Mouse (Mus musculus): Measurements from ENCODE around the gene Lrrc55. TPM values are rescaled to one million over a fixed set of nuclear protein-coding genes. Genes with fewer than 3 reads are reported as not detected.

Gene Lrrc55
- polyA plus RNA-seq, 1 experiment, result not detected

DNA sequence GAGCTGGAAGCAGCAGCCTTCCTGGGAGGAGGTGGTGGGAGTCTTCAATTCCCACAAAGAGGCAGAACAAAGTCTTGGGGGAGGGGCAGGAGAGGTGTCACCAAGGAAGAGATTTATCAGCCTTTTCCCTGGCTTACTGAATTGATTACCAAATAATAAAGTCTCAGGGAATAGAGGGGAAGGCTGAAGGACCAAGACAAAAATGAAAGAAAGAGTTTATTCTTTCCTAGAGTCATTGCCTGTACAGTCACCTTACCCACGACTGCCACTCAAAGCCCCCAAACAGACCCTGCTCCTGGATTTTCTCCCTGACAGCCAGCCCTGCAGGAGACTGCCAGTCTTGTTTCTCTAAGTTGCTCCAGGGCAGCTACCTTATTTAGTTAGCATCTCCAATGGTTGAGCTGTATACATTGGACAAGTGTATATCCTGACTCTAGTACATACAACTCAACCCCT is 35.3 kb downstream of the Lrrc55 start:
- Histone ChIP-seq H3K4me1 (ENCODE audit: control insufficient read depth, insufficient read depth, low read length) (no peaks in the 10 kb centered on the region), H3K27ac (ENCODE audit: control insufficient read depth, insufficient read depth, low read depth, low read length, poor library complexity) (no peak overlapping the region), H3K4me3 (replicated peaks; ENCODE audit: control insufficient read depth, low read depth, low read length) (no peak overlapping the region)
- WGBS, result 66% methylated on average over 1 of the region's 1 CpGs
- no peak for TF ChIP-seq CTCF (IDR thresholded peaks at IDR 0.05; ENCODE audit: control insufficient read depth, insufficient read depth, low read length)
- no peak for TF ChIP-seq POLR2A (IDR thresholded peaks at IDR 0.05; ENCODE audit: borderline replicate concordance, control insufficient read depth, low read depth, low read length)

DNA sequence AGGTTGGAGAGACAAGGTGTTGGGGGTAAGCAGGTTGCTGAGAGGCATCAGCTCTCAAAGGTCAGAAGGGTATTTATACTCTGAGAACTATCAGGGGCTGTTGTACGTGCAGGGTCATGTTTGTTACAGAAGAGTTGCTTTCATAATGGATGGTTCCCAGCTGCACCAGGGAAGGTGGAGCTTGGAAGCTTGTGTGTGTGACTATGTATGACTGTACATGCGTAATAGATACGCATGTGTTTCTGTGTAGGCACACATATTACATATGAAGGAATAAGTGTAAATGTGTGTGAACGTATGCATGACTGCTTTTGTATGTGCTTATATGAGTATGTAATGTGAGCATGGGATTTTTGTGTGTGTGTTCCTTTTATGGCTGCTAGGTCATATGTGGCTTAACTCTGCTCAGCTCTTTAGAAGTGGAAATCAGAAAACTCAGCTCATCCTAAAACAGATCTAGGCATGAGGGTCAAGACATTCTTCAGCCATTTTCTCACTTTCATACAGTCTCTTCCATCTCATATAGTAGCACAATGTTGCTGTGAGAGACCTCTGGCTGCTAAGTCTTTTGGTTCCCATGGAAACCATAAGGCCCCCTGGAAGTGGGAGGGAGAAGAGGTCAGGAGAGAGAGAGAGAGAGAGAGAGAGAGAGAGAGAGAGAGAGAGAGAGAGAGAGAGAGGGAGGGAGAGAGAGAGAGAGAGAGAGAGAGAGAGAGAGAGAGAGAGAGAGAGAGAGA is 35.9 kb downstream of the Lrrc55 start:
- Histone ChIP-seq H3K4me3 (replicated peaks; ENCODE audit: control insufficient read depth, low read depth, low read length) (no peak overlapping the region), H3K27ac (ENCODE audit: control insufficient read depth, insufficient read depth, low read depth, low read length, poor library complexity) (no peak overlapping the region), H3K4me1 (ENCODE audit: control insufficient read depth, insufficient read depth, low read length) (no peaks in the 10 kb centered on the region)
- TF ChIP-seq CTCF (IDR thresholded peaks at IDR 0.05; ENCODE audit: control insufficient read depth, insufficient read depth, low read length) (no peak), POLR2A (IDR thresholded peaks at IDR 0.05; ENCODE audit: borderline replicate concordance, control insufficient read depth, low read depth, low read length) (no peak)
- 83% methylated on average over 4 of the region's 4 CpGs for WGBS

DNA sequence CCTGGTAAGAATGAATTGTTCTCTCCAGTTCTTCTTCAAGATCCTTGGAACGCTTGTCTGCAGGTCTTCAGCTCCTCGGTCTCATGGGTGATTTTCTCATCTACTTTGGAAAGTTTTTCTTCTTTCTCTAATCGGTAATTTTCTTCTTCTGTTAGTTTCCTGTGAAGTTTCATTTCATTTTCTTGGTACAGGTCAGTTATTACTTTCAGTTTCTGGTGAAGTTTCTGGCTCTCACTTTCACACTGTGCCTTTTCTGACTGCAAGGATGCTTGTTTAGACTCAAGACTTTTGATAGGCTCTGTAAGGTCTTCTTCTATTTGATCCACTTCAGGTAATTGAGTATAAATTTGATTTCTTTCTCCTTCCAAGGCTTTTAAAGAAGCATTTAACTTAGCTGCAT is 39.6 kb downstream of the Lrrc55 start:
- H3K4me3 ChIP-seq (replicated peaks; ENCODE audit: control insufficient read depth, low read depth, low read length), result no peak overlapping the region
- H3K27ac ChIP-seq (ENCODE audit: control insufficient read depth, insufficient read depth, low read depth, low read length, poor library complexity), result no peak overlapping the region
- no peaks in the 10 kb centered on the region for H3K4me1 ChIP-seq (ENCODE audit: control insufficient read depth, insufficient read depth, low read length)
- TF ChIP-seq CTCF (IDR thresholded peaks at IDR 0.05; ENCODE audit: control insufficient read depth, insufficient read depth, low read length), result no peak
- no peak for TF ChIP-seq POLR2A (IDR thresholded peaks at IDR 0.05; ENCODE audit: borderline replicate concordance, control insufficient read depth, low read depth, low read length)
- 54% methylated on average over 3 of the region's 3 CpGs for WGBS

DNA sequence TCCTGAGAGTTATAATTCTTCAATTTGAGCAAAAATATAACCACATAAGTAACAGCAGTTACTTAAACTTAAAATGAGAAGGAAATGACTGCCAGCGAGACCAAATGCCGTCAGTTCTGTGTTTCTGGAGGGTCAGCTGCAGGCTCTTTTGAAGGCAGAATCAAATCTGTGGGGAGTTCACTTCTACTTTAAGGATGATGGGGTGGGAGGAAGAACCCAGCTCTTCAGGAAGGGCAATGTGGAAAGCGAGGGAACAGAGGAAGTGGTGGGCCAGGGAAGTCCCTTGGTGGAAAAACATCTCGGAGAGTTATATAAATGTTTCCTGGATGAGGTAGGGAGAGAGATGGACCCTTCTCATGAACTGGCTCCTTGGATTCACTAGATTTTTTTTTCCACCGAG is 40.9 kb downstream of the Lrrc55 start:
- no peak overlapping the region for H3K4me3 ChIP-seq (replicated peaks; ENCODE audit: control insufficient read depth, low read depth, low read length)
- TF ChIP-seq POLR2A (IDR thresholded peaks at IDR 0.05; ENCODE audit: borderline replicate concordance, control insufficient read depth, low read depth, low read length) (no peak), CTCF (IDR thresholded peaks at IDR 0.05; ENCODE audit: control insufficient read depth, insufficient read depth, low read length) (no peak)
- WGBS, result 37% methylated on average over 5 of the region's 5 CpGs
- H3K27ac ChIP-seq (ENCODE audit: control insufficient read depth, insufficient read depth, low read depth, low read length, poor library complexity), result no peak overlapping the region
- H3K4me1 ChIP-seq (ENCODE audit: control insufficient read depth, insufficient read depth, low read length), result no peaks in the 10 kb centered on the region

DNA sequence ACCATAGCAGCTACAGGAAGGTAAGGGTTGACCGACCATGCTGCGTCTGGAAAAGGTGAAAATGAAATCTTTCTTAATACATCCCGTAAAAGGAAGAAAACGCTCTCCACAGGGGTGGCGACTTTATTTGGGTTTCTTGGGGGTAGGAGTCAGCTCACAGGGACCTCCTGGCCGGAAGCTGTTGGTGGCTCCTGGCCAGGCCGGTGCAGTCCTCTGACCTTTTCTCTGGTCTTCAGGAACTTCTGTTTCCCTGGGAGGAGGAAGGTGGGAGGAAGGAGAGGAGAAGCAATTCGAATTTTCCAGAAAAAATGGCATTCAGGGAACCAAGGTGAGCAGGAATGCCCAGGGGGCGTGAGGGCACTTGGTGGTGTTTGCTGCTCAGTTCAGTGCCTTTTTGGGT is 41.7 kb downstream of the Lrrc55 start:
- TF ChIP-seq CTCF (IDR thresholded peaks at IDR 0.05; ENCODE audit: control insufficient read depth, insufficient read depth, low read length), result no peak
- no peak overlapping the region for H3K4me3 ChIP-seq (replicated peaks; ENCODE audit: control insufficient read depth, low read depth, low read length)
- 71% methylated on average over 9 of the region's 9 CpGs for WGBS
- H3K4me1 ChIP-seq (ENCODE audit: control insufficient read depth, insufficient read depth, low read length), result peaks cover 1% of the 10 kb centered on the region
- H3K27ac ChIP-seq (ENCODE audit: control insufficient read depth, insufficient read depth, low read depth, low read length, poor library complexity), result no peak overlapping the region

DNA sequence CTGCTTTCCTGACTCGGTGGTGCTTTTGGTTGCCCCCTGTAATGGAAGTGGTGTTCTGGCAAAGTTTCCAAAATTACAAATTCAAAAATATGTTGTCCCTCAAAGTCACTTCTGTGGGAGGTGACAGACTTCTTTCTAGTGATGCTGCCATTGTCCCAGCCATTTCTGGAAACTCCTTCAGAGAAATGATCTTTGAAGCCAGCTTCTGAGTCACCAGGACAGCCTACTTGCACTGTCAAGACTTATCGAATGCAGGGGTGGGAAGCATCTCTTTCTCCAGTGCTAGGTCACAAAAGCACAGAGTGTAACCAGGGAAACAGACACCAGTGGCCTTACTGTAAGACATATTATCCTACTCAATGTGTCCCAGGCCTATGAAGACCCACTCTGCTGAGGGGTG is 45.8 kb downstream of the Lrrc55 start:
- Histone ChIP-seq H3K4me3 (replicated peaks; ENCODE audit: control insufficient read depth, low read depth, low read length) (no peak overlapping the region), H3K4me1 (ENCODE audit: control insufficient read depth, insufficient read depth, low read length) (peaks cover 3% of the 10 kb centered on the region), H3K27ac (ENCODE audit: control insufficient read depth, insufficient read depth, low read depth, low read length, poor library complexity) (no peak overlapping the region)
- TF ChIP-seq CTCF (IDR thresholded peaks at IDR 0.05; ENCODE audit: control insufficient read depth, insufficient read depth, low read length) (no peak), POLR2A (IDR thresholded peaks at IDR 0.05; ENCODE audit: borderline replicate concordance, control insufficient read depth, low read depth, low read length) (no peak)
- WGBS, result 75% methylated on average over 2 of the region's 2 CpGs

DNA sequence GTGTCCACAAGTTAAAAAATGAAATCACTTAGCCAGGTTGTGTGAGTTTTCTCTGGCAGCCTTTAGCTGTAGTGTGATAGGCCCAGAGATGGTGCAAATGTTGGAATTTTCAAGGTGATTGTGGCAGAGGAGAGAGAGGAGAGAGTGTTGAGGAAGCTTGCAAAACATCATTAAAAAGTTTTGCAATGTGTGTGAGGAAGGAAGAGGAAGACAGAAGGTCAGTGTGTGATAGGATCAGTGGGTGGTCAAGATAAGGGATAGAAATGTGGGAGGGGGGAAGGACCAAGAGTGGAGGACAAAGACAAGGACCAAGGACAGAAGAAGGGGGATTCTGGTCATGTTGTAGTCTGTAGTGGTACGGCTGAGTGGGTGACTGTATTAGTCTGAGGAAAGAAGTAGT is 46.6 kb downstream of the Lrrc55 start:
- 19% methylated on average over 1 of the region's 1 CpGs for WGBS
- peaks cover 3% of the 10 kb centered on the region for H3K4me1 ChIP-seq (ENCODE audit: control insufficient read depth, insufficient read depth, low read length)
- no peak for TF ChIP-seq POLR2A (IDR thresholded peaks at IDR 0.05; ENCODE audit: borderline replicate concordance, control insufficient read depth, low read depth, low read length)
- TF ChIP-seq CTCF (IDR thresholded peaks at IDR 0.05; ENCODE audit: control insufficient read depth, insufficient read depth, low read length), result no peak
- H3K4me3 ChIP-seq (replicated peaks; ENCODE audit: control insufficient read depth, low read depth, low read length), result no peak overlapping the region
- no peak overlapping the region for H3K27ac ChIP-seq (ENCODE audit: control insufficient read depth, insufficient read depth, low read depth, low read length, poor library complexity)

DNA sequence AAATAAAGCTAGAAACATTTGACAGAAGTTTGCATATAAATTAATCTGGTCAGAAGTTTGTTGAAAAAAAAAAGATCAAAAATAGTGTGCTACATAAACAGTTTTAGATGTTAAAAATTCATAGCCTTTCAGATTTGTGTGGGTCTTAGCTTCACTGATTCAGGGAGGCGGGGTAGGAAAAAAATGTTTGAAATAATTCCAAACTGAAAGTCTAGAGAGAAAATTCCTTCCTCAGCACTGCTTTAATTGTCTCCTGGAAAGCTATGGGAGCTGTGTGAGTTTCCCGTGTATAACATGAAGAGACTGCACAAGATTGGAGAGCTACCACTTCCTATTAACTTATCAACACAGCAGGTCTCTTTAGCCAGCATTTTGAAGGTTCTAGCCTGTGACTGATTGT is 49.5 kb downstream of the Lrrc55 start:
- Histone ChIP-seq H3K4me3 (replicated peaks; ENCODE audit: control insufficient read depth, low read depth, low read length) (no peak overlapping the region), H3K4me1 (ENCODE audit: control insufficient read depth, insufficient read depth, low read length) (peaks cover 3% of the 10 kb centered on the region), H3K27ac (ENCODE audit: control insufficient read depth, insufficient read depth, low read depth, low read length, poor library complexity) (no peak overlapping the region)
- TF ChIP-seq POLR2A (IDR thresholded peaks at IDR 0.05; ENCODE audit: borderline replicate concordance, control insufficient read depth, low read depth, low read length) (no peak), CTCF (IDR thresholded peaks at IDR 0.05; ENCODE audit: control insufficient read depth, insufficient read depth, low read length) (no peak)
- 66% methylated on average over 2 of the region's 2 CpGs for WGBS

DNA sequence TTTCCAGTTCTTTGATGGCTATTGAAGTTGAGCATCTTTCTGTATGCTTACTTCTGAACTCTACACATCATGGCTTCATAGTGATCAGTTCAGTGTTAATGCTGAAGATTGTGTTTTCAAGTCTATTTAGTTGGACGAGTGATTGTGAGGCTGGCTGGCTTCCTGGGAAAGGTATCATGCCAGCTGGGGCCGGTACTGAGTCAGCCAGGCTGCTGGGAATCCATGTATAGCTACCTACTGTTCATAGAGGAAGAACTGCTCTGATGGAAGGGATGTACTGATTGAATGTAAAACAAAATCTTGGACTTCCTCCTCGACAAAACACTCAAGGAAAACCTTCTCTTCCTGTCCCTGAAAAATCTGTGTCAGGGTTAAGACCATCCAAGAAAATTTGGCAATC is 51.7 kb downstream of the Lrrc55 start:
- TF ChIP-seq CTCF (IDR thresholded peaks at IDR 0.05; ENCODE audit: control insufficient read depth, insufficient read depth, low read length) (no peak), POLR2A (IDR thresholded peaks at IDR 0.05; ENCODE audit: borderline replicate concordance, control insufficient read depth, low read depth, low read length) (no peak)
- 62% methylated on average over 3 of the region's 3 CpGs for WGBS
- Histone ChIP-seq H3K4me3 (replicated peaks; ENCODE audit: control insufficient read depth, low read depth, low read length) (no peak overlapping the region), H3K4me1 (ENCODE audit: control insufficient read depth, insufficient read depth, low read length) (peaks cover 2% of the 10 kb centered on the region; the same call in 1 of the 2 replicates), H3K27ac (ENCODE audit: control insufficient read depth, insufficient read depth, low read depth, low read length, poor library complexity) (no peak overlapping the region)

All from bone marrow, adult 2 months (tissue).